Mouse (Mus musculus): ENCODE results near the gene Olfr1278.

DNA sequence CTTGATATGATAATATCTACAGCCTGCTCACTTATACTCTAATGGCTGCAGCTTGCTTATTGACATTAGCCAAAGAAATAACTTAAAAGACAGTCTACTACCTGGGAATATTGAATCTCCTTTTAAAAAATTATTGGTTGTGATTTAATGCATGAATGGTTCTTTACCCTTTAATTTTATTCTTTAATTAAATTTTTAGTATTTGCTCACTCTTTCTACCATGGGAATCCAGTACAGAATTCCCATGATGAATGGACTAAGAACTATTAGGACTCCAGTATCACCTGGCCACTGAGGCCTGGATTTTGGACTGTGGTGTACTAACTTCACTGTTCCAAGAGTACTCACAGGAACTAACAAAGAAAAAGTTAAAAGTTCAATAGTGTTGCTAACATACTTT lies 35.7 kb upstream of the Olfr1278 start, which contains the start of gene Olfr1276:
- no peak for TF ChIP-seq GATA1 (IDR thresholded peaks at IDR 0.05; ENCODE audit: low read length)
- TF ChIP-seq TAL1 (IDR thresholded peaks at IDR 0.05; ENCODE audit: low read length): no peak

Data from erythroblast, embryonic 14.5 days (primary cell).